Mouse (Mus musculus) myocyte (in vitro differentiated cells): ENCODE measurements around the gene Adcyap1r1. TPM values are rescaled to one million over a fixed set of nuclear protein-coding genes. Genes with fewer than 3 reads are reported as not detected.

ENCODE experiments used
- H3K27me3 ChIP-seq: one replicate; pipeline ENCODE4 v1.6.1; 2011; ENCODE audit not compliant: control insufficient read depth, insufficient read depth, insufficient read length
- H3K36me3 ChIP-seq: one replicate; pipeline ENCODE4 v1.6.1; 2011; ENCODE audit not compliant: control insufficient read depth, insufficient read depth
- H3K4me2 ChIP-seq: one replicate; pipeline ENCODE4 v1.6.1; 2011; ENCODE audit warnings: low read depth, control low read depth
- H3K4me3 ChIP-seq: one replicate; pipeline ENCODE4 v1.5.1; 2011; ENCODE audit warnings: mild to moderate bottlenecking, control low read depth, moderate library complexity
- H3K79me2 ChIP-seq: one replicate; pipeline ENCODE4 v1.6.1; 2011; ENCODE audit not compliant: control insufficient read depth, insufficient read depth
- H3ac ChIP-seq: one replicate; pipeline ENCODE4 v1.6.1; 2011; ENCODE audit not compliant: control insufficient read depth, insufficient read length
- CEBPB ChIP-seq: IDR thresholded peaks from 2 replicates; pipeline ENCODE4 v1.6.1; 2011; ENCODE audit warnings: mild to moderate bottlenecking, moderate library complexity; ENCODE audit not compliant: poor library complexity, insufficient read depth, severe bottlenecking
- E2F4 ChIP-seq: IDR thresholded peaks from one replicate; pipeline ENCODE4 v1.6.1; 2011; ENCODE audit warnings: mild to moderate bottlenecking, control low read depth, moderate library complexity; ENCODE audit not compliant: insufficient read depth
- MAX ChIP-seq: IDR thresholded peaks from one replicate; pipeline ENCODE4 v1.6.1; 2011; ENCODE audit warnings: low read depth, mild to moderate bottlenecking, control low read depth
- MYOD1 ChIP-seq, 3 experiments: IDR thresholded peaks; one replicate each; pipeline ENCODE4 v1.6.1; 2011; ENCODE audit warnings: control low read depth in 2 of 3, low read depth in 2 of 3, mild to moderate bottlenecking in 2 of 3, moderate library complexity in 1 of 3; ENCODE audit not compliant: insufficient read length in 2 of 3, control insufficient read depth in 1 of 3
- MYOG ChIP-seq, 3 experiments: IDR thresholded peaks; one replicate each; pipeline ENCODE4 v1.6.1; 2011; ENCODE audit warnings: control low read depth in 2 of 3, low read depth in 2 of 3, mild to moderate bottlenecking in 2 of 3; ENCODE audit not compliant: insufficient read length in 2 of 3, control insufficient read depth in 1 of 3, insufficient read depth in 1 of 3
- POLR2A ChIP-seq: IDR thresholded peaks from one replicate; pipeline ENCODE4 v1.6.1; 2011; ENCODE audit warnings: low read depth, mild to moderate bottlenecking, control low read depth, moderate library complexity; ENCODE audit not compliant: insufficient read length
- POLR2AphosphoS2 ChIP-seq: IDR thresholded peaks from one replicate; pipeline ENCODE4 v1.6.1; 2011; ENCODE audit warnings: low read depth, control low read depth; ENCODE audit not compliant: insufficient read length
- REST ChIP-seq: IDR thresholded peaks from one replicate; pipeline ENCODE4 v1.6.1; 2011; ENCODE audit warnings: mild to moderate bottlenecking, control low read depth, moderate library complexity; ENCODE audit not compliant: insufficient read depth, insufficient read length
- SRF ChIP-seq: IDR thresholded peaks from one replicate; pipeline ENCODE4 v1.6.1; 2011; ENCODE audit warnings: low read depth; ENCODE audit not compliant: control insufficient read depth, insufficient read length
- TCF12 ChIP-seq: IDR thresholded peaks from one replicate; pipeline ENCODE4 v1.6.1; 2011; ENCODE audit warnings: mild to moderate bottlenecking, control low read depth; ENCODE audit not compliant: poor library complexity, insufficient read depth, severe bottlenecking
- TCF3 ChIP-seq: IDR thresholded peaks from one replicate; pipeline ENCODE4 v1.6.1; 2011; ENCODE audit warnings: low read depth, control low read depth; ENCODE audit not compliant: insufficient read length
- USF1 ChIP-seq: IDR thresholded peaks from one replicate; pipeline ENCODE4 v1.6.1; 2011; ENCODE audit warnings: low read depth, mild to moderate bottlenecking, control low read depth, moderate library complexity
- polyA plus RNA-seq: library from polyadenylated mRNA; unstranded; fragments of >200 nt; fragmentation: generic; extraction: Trizol; gene quantifications from one replicate; pipeline ENCODE4 v1.2.1, GENCODE M21; 2012; ENCODE audit warnings: missing spikeins

Gene Adcyap1r1
- polyA plus RNA-seq, 1 experiment: not detected

DNA sequence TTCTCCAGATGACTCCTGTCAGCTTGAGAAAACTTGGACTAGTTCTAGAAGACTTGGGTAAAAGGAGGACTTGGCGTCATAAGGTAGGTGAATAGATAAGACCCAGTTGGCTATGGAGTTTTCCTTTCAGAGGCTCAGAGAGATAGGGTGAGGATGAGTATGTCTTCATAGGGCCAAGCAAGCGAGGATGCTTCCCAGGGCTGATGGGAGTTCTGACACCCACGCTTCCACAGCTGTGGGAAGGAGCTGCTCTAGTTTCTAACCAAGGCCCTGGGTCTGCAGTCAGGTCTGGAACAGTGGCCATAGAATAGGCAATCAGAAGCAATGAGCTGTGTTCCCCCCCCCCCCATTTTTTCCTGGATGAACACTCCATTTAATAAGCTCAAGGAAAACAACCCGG is 44.4 kb upstream of the Adcyap1r1 start:
- TF ChIP-seq TCF3: no peak
- no peak for TF ChIP-seq E2F4
- no peak for TF ChIP-seq MYOG (IDR thresholded peaks at IDR 0.05; ENCODE audit: control insufficient read depth in 1 of 3, insufficient read depth in 1 of 3, insufficient read length in 2 of 3, low read depth in 2 of 3)
- no peak for TF ChIP-seq TCF12
- no peak for TF ChIP-seq MAX
- TF ChIP-seq MYOD1 (IDR thresholded peaks at IDR 0.05; ENCODE audit: control insufficient read depth in 1 of 3, insufficient read length in 2 of 3, low read depth in 2 of 3): no peak
- TF ChIP-seq CEBPB: no peak
- no peak for TF ChIP-seq SRF
- Histone ChIP-seq H3K4me2 (no peak overlapping the region), H3K4me3 (no peak overlapping the region), H3ac (no peak overlapping the region), H3K27me3 (no peaks in the 10 kb centered on the region), H3K36me3 (no peaks in the 10 kb centered on the region), H3K79me2 (no peaks in the 10 kb centered on the region)

DNA sequence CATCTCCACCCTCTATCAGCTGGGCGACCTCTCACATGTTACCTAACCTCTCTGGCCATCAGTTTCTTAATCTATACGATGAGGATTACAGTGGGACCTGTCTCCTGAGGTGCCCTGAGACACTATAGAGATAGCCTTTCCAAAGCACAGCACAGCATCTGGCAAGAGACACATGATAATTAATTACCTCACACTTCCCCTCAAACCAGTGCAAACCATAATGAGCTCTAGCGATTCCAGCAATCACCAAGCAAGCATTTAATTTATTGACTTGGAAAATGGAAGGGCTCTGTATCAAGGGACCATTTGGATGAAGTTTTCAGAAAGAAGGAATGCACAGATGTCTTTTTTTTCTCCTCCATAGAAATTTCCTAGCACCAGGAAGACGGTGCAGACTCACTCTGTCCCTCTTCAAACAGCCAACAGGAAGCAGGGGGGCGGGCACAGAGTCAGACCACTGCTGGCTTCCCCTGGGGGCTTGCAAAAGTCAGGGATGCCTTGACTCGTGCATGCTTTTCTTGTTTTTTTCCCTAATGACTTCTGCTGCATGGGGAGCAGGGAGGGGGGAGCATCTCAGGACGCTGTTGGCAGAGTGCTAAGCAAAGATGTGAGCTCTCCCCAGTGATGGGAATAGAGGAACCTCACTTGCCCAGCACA is 41.5 kb upstream of the Adcyap1r1 start:
- no peak for TF ChIP-seq E2F4
- TF ChIP-seq MAX: no peak
- TF ChIP-seq REST: no peak
- no peak for TF ChIP-seq TCF12
- TF ChIP-seq SRF: no peak
- no peak for TF ChIP-seq MYOD1 (IDR thresholded peaks at IDR 0.05; ENCODE audit: control insufficient read depth in 1 of 3, insufficient read length in 2 of 3, low read depth in 2 of 3)
- no peak for TF ChIP-seq TCF3
- no peak for TF ChIP-seq CEBPB
- no peak for TF ChIP-seq POLR2A
- no peak for TF ChIP-seq USF1
- TF ChIP-seq MYOG (IDR thresholded peaks at IDR 0.05; ENCODE audit: control insufficient read depth in 1 of 3, insufficient read depth in 1 of 3, insufficient read length in 2 of 3, low read depth in 2 of 3): no peak
- no peak for TF ChIP-seq POLR2AphosphoS2
- Histone ChIP-seq H3K27me3 (no peaks in the 10 kb centered on the region), H3K79me2 (no peaks in the 10 kb centered on the region), H3K36me3 (no peaks in the 10 kb centered on the region), H3ac (no peak overlapping the region), H3K4me3 (no peak overlapping the region), H3K4me2 (no peak overlapping the region)

DNA sequence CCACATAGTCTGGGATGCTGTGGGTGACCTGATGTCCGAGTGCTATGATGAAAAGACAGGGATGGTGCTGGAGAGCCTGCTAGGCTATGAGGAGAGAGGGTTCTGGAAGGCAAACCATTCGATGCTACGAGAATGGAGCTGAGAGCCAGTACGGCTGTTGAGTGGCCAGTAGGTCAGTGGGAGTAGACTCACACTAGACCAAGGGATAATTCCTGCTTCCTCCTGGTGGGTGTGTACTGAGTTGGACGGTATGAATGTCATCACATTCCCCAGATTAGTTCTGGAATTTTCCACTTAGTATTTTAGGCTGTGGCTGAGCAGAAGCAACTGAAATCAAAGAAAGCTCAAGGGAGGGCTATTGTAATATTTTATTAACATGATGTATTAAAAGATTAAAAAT is 40.8 kb upstream of the Adcyap1r1 start:
- Histone ChIP-seq H3K4me2 (no peak overlapping the region), H3K27me3 (no peaks in the 10 kb centered on the region), H3ac (no peak overlapping the region), H3K4me3 (no peak overlapping the region), H3K79me2 (no peaks in the 10 kb centered on the region), H3K36me3 (no peaks in the 10 kb centered on the region)
- TF ChIP-seq MYOG (IDR thresholded peaks at IDR 0.05; ENCODE audit: control insufficient read depth in 1 of 3, insufficient read depth in 1 of 3, insufficient read length in 2 of 3, low read depth in 2 of 3) (no peak), CEBPB (no peak), POLR2AphosphoS2 (no peak), E2F4 (no peak), TCF12 (no peak), SRF (no peak)

- TF ChIP-seq POLR2A (no peak), MAX (no peak), POLR2AphosphoS2 (no peak), E2F4 (no peak), SRF (no peak), USF1 (no peak)
- no peaks in the 10 kb centered on the region for H3K79me2 ChIP-seq
- no peak overlapping the region for H3K4me3 ChIP-seq
- H3K36me3 ChIP-seq: no peaks in the 10 kb centered on the region
- no peaks in the 10 kb centered on the region for H3K27me3 ChIP-seq
- H3K4me2 ChIP-seq: no peak overlapping the region
- H3ac ChIP-seq: no peak overlapping the region
These were observed 35.6 kb upstream of the Adcyap1r1 start for GRCm38 (mm10) chr6:55416202-55416601.

GRCm38 (mm10) chr6:55418746-55419410 is 32.9 kb upstream of the Adcyap1r1 start:
- Histone ChIP-seq H3ac (no peak overlapping the region), H3K27me3 (no peaks in the 10 kb centered on the region)
- TF ChIP-seq SRF (no peak), POLR2AphosphoS2 (no peak), CEBPB (no peak), MYOG (IDR thresholded peaks at IDR 0.05; ENCODE audit: control insufficient read depth in 1 of 3, insufficient read depth in 1 of 3, insufficient read length in 2 of 3, low read depth in 2 of 3) (no peak), USF1 (no peak), MAX (no peak)

More at GRCm38 (mm10) chr6:55418746-55419410, 32.9 kb upstream of the Adcyap1r1 start:
- Histone ChIP-seq H3K4me2 (no peak overlapping the region), H3K36me3 (no peaks in the 10 kb centered on the region), H3K4me3 (no peak overlapping the region), H3K79me2 (no peaks in the 10 kb centered on the region)
